Mouse (Mus musculus) thymus, postnatal 14 days (tissue): ENCODE data around the gene Parvb.
A peak's percentile ranks its signal among the peaks of the same experiment; 100 is the strongest.

Experiments
- DNase-seq: peaks from one replicate; pipeline ENCODE4 v3.0.0; 2021

Gene Parvb

DNA sequence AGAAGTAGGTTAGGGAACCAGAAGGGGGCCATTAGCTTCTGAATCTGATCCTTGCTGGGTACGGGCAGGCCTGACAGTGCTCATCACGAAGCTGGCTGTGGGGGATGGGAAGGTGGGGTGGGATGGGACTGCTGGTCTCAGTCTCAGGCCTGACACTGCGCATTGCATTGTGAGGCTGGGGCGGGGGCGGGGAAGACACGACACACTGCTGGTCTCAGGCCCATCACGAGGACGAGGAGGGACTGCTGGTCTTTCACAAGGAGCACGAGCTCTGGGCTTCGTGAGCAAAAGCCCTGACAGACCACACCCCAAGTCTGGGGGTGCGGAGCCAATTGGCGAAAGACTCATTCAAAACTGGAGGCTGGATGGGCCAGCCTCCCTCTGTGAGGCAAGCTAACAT lies 93.9 kb downstream of the Parvb start:
- no peak for DNase-seq

DNA sequence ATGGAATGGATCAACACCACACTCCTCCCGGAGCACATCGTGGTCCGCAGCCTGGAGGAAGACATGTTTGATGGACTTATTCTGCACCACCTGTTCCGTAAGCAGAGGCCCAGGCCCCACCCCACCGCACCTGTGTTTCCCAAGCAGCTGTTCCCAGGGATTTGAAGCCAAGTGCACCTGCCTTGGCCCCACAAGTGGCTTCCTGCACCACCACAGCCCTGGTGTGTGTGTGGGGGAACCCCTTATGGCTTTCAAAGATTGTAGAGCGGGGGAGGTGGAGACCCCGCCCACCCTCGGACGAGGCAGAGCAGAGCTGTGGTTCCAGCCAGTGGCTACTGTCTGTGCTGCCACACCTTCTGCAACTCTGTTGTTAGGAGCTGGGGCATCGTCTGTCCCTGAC lies 97.0 kb downstream of the Parvb start:
- peak; percentile 59 for DNase-seq

DNA sequence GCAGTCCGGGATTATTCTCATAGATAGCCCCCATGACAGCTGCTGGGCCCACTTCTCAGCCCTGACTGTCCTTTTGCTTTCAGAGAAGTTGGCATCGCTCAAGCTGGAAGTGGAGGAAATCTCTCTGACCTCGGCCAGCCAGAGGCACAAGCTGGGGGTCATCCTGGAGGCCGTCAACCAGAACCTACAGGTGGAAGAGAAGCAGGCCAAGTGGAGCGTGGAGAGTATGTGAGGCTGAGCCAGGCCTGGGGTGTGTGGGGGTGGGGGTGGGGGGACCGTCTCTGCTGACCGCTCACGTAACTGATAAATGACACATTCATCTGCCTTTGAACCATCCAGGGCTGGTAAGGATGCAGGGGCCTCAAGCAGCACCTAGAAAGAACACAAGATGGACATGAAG lies 98.1 kb downstream of the Parvb start:
- DNase-seq: no peak

DNA sequence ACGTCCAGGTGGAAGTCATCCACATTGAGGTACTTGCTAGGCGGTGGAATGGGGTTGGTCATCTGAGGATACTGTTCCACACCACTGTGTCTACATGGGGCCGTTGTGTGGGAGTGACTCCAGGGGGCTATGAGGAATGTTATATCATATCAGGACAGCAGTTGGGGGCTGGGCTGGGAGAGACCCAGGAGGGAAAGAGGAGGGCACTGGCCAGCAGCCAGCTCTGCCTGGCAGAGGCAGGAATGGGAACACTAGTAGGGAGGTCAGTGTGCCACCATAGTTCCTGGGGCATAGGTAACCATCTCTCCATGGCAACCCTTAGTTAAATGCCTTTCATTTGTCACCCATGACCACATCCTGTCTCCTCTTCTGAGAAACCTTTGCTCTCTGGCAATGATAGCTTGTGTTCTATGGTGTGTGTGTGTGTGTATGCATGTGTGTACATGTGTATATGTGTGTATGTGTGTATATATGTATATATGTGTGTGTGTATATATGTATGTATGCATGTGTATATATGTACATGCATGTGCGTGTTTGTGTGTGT lies 99.3 kb downstream of the Parvb start:
- DNase-seq: no peak

GRCm38 (mm10) chr15:84336281-84336817 lies 104.5 kb downstream of the Parvb start:
- DNase-seq: no peak

GRCm38 (mm10) chr15:84337599-84337998 lies 105.8 kb downstream of the Parvb start:
- DNase-seq: no peak

DNA sequence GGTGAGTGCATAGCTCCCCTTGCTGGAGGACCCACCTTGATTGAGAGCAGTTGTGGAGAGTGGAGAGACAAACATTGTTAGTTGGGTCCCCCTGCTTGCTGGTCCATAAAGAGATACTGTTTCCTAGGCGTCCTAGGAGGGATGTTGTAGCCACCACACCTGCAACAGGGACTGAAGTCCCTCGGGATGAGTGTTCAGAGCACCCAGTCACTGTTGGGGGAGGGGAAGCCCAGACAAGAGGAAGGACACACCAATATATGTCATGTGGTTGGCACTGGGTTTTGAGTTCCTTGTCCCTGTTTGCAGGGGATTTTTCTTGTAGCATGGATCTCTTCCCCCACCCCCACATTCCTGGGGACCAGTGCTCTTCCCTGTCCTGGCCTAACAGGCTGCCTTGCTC lies 109.1 kb downstream of the Parvb start:
- DNase-seq: no peak

DNA sequence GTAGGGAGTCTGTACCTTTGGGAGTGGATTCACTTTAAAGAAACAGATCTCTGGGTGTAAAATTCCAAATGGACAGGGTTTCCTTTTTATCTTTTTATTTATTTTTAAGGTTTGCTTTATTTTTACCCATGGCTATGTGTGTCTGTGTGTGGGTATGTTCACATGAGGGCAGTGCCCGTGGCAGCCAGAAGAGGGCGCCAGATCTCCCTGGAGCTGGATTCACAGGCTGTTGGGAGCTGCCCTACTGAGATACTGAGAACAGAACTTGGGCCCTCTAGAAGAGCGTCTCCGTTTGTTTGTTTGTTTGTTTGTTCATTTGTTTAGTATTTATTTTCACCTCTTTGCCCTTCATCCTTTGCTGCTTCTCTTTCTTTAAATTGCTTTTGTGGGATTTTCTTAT lies 116.9 kb downstream of the Parvb start:
- DNase-seq: no peak

GRCm38 (mm10) chr15:84349915-84350738 lies 118.3 kb downstream of the Parvb start:
- no peak for DNase-seq

- no peak for DNase-seq
Measured at GRCm38 (mm10) chr15:84351342-84351741, 119.5 kb downstream of the Parvb start.

GRCm38 (mm10) chr15:84351915-84352844 lies 120.3 kb downstream of the Parvb start:
- DNase-seq: no peak

- DNase-seq: peak; percentile 59
Measured at GRCm38 (mm10) chr15:84355081-84355480, 123.2 kb downstream of the Parvb start.

DNA sequence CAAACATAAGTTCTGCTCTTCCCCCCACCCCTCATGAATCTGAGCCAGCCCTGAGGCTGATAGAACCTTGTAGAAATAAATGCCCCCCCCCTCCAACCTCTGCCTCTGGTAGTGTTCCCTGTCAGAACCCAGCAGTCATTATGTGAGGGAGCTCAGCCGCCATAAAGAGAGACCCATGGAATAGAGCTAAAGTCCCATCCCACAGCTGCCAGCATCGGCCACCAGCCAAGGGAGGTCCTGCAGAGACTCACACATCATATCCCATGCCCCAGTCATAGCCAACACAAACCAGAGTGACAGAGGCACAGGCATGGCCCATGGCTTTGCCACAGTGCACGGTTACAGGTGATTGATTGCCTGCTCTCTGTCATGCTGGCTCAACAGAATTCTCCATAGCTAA lies 132.9 kb downstream of the Parvb start:
- DNase-seq: no peak
